ENCODE assay signal across 1 mouse cellular context in the genomic region with DNA sequence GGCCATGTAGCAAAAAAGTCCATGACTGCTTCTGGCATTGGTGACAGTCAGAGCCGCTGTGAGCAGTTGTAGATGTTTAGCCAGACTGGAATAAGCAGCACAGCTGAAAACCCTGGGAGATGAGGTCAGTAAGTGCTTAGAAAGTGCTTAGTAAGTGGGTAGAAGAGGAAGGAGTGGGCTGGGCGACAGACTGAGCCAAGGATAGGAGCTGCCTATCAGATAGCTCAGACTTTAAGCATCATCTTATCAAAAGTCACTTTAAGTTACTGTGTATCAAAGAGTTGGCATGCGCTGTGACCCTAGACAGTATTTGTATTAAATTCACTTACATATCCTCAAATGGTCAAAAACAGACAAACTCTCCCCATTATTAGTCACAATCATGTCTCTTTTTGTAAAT.
TF ChIP-seq lines count a peak whose summit lies in the region.

No protein-coding gene starts in this region.

TF ChIP-seq in MEL, 35 proteins besides CTCF, POLR2A, EP300 and RAD21 (continued from another document):
- TF ChIP-seq MYB (IDR thresholded peaks at IDR 0.05; ENCODE audit: low read depth, low read length), result peak; percentile 45; the same call in 1 of the 2 replicates
- no peak for TF ChIP-seq E2F4 (IDR thresholded peaks at IDR 0.05; ENCODE audit: borderline replicate concordance, low read depth, low read length)
- peak; percentile 81 for TF ChIP-seq ZMIZ1 (IDR thresholded peaks at IDR 0.05; ENCODE audit: low read depth, low read length)
- peak; percentile 75; the same call in 1 of the 2 replicates for TF ChIP-seq MYC (IDR thresholded peaks at IDR 0.05; ENCODE audit: low read depth, low read length)
- no peak for TF ChIP-seq USF1 (IDR thresholded peaks at IDR 0.05; ENCODE audit: low read depth, low read length)
- peak; percentile 64; the same call in 1 of the 2 replicates for TF ChIP-seq MAX (IDR thresholded peaks at IDR 0.05; ENCODE audit: low read length)
- TF ChIP-seq ZKSCAN1 (IDR thresholded peaks at IDR 0.05; ENCODE audit: low read depth, low read length), result no peak
- TF ChIP-seq CHD2 (IDR thresholded peaks at IDR 0.05; ENCODE audit: low read length), result no peak
- no peak for TF ChIP-seq UBTF (IDR thresholded peaks at IDR 0.05; ENCODE audit: borderline replicate concordance, insufficient read depth, low read depth, low read length)
- TF ChIP-seq NRF1 (IDR thresholded peaks at IDR 0.05; ENCODE audit: insufficient read depth, low read depth, low read length, poor library complexity, severe bottlenecking), result peak; percentile 47; the same call in 1 of the 2 replicates
